ENCODE assay signal across 9 mouse cellular contexts in the genomic region with DNA sequence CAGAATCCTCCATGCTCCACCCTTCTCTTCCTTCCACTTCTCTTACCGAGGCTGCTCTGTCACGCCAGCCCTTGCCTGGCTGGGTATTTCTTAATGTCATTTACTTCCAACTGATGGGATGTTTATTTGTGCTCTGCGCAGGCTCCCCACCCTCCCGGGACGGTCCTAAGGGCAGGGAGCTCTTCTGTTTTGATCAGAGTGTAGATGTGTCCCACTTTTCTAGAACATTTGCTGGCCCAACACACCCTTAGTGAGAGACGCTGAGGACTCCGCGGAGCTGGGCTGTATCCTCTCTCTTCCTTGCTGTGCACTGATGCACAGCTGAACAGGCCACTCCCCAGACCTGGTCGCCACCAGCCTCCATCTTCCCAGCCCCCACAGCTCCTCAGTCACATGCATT. TPM values are rescaled to one million over a fixed set of nuclear protein-coding genes. Genes with fewer than 3 reads are reported as not detected.
A peak's percentile ranks its signal among the peaks of the same experiment; 100 is the strongest.
DNase-seq lines count a peak whose midpoint lies in the region; ATAC-seq and TF ChIP-seq lines count a peak whose summit lies in the region.
"Had no signal": no experiment of that assay in that cellular context is flagged by ENCODE, and none has a peak within 500 bp of the region (broad histone marks: within the 10 kb centered on the region; RNA-seq: fewer than 3 reads in every experiment).

No protein-coding gene starts in this region.

- peaks cover 25% of the 10 kb centered on the region for H3K4me1 ChIP-seq in cortical plate, adult 2 months (ENCODE audit: control insufficient read depth, insufficient read depth, low read length)
- H3K4me1 ChIP-seq in forebrain, embryonic 10.5 days: peaks cover 99% of the 10 kb centered on the region
- H3K4me1 ChIP-seq in hindbrain, embryonic 11.5 days (replicated peaks; ENCODE audit: control insufficient read depth, insufficient read depth, low read length): peaks cover 30% of the 10 kb centered on the region

- WGBS in forebrain, embryonic 10.5 days: 41% methylated on average over 9 of the region's 9 CpGs
- WGBS in hindbrain, embryonic 11.5 days: 54% methylated on average over 9 of the region's 9 CpGs

- H3K9ac ChIP-seq in hindbrain, embryonic 11.5 days (ENCODE audit: low read depth, low read length): no peak overlapping the region
- H3K9ac ChIP-seq: liver, embryonic 15.5 days had no signal

- peak overlapping the region; percentile 91 for H3K27ac ChIP-seq in cortical plate, adult 2 months (ENCODE audit: insufficient read depth, low read length)
- H3K27ac ChIP-seq in forebrain, embryonic 10.5 days: peak overlapping the region; percentile 70
- H3K27ac ChIP-seq in hindbrain, embryonic 11.5 days (ENCODE audit: low read depth, low read length): peak overlapping the region; percentile 54; the same call in 1 of the 2 replicates
- H3K27ac ChIP-seq: liver, embryonic 15.5 days had no signal

- ATAC-seq in hindbrain, embryonic 11.5 days (ENCODE audit: low FRiP score): no peak

- no peak for TF ChIP-seq POLR2A in cortical plate, adult 2 months (IDR thresholded peaks at IDR 0.05; ENCODE audit: extremely low read depth, insufficient read depth, low read length)

- intact Hi-C loops in left cerebral cortex, postnatal 25 days (cut with DNase I): no loop called here

- no peaks in the 10 kb centered on the region for H3K36me3 ChIP-seq in forebrain, embryonic 10.5 days (replicated peaks)
- H3K36me3 ChIP-seq in hindbrain, embryonic 11.5 days (ENCODE audit: control insufficient read depth, insufficient read depth, low read length): no peaks in the 10 kb centered on the region
- H3K36me3 ChIP-seq: liver, embryonic 15.5 days had no signal

- no peak for TF ChIP-seq CTCF in cortical plate, adult 2 months (IDR thresholded peaks at IDR 0.05; ENCODE audit: extremely low read depth, insufficient read depth, low read length)

- H3K4me3 ChIP-seq in cortical plate, adult 2 months (ENCODE audit: insufficient read depth, low read length): no peak overlapping the region
- H3K4me3 ChIP-seq in forebrain, embryonic 10.5 days: no peak overlapping the region
- no peak overlapping the region for H3K4me3 ChIP-seq in hindbrain, embryonic 11.5 days (ENCODE audit: low read depth, low read length)
- H3K4me3 ChIP-seq: liver, embryonic 15.5 days had no signal

- DNase-seq in forebrain, embryonic 10.5 days (ENCODE audit: extremely low spot score, low spot score): no peak
- no peak for DNase-seq in hindbrain, embryonic 11.5 days (ENCODE audit: low spot score)
- peak; percentile 66 for DNase-seq in lung, postnatal 14 days
- DNase-seq in urinary bladder, postnatal 10 days (ENCODE audit: low spot score): no peak
- DNase-seq in left cerebral cortex, postnatal 25 days (ENCODE audit: low spot score in 2 of 2): no peak
- no peak for DNase-seq in testis, postnatal 10 days (ENCODE audit: low spot score)
- no peak for DNase-seq in left cerebral cortex, adult 18-20 months (ENCODE audit: low spot score in 2 of 2)

- no peaks in the 10 kb centered on the region for H3K9me3 ChIP-seq in forebrain, embryonic 10.5 days
- no peaks in the 10 kb centered on the region for H3K9me3 ChIP-seq in hindbrain, embryonic 11.5 days (ENCODE audit: control insufficient read depth, low read length)
- H3K9me3 ChIP-seq: liver, embryonic 15.5 days had no signal

- H3K27me3 ChIP-seq in forebrain, embryonic 10.5 days (ENCODE audit: poor library complexity, severe bottlenecking): peaks cover 54% of the 10 kb centered on the region
- H3K27me3 ChIP-seq in hindbrain, embryonic 11.5 days (ENCODE audit: control insufficient read depth, insufficient read depth, low read length): 0 out of 2 replicates have a peak, but pooled peaks cover 2% of the 10 kb centered on the region

- H3K4me2 ChIP-seq in hindbrain, embryonic 11.5 days (replicated peaks; ENCODE audit: low read depth, low read length): no peak overlapping the region
- H3K4me2 ChIP-seq: liver, embryonic 15.5 days had no signal

RNA-seq across cellular contexts. Expression of a gene that starts 15.3 kb away (rescaled TPM):
- polyA plus RNA-seq in cortical plate, adult 2 months (2012; rRNA removed): 130 and 131 TPM in 2 replicates
- polyA plus RNA-seq in forebrain, embryonic 10.5 days (2016; fragmentation: Nextera tagmentation; extraction: Ambion mirVana): 9.7 and 10.0 TPM in 2 replicates
- 19.5 and 20.5 TPM in 2 replicates for polyA plus RNA-seq in hindbrain, embryonic 11.5 days (2014; fragmentation: Nextera tagmentation; extraction: Ambion mirVana)
- total RNA-seq in left cerebral cortex, postnatal 25 days (2021): 100 to 1,000 TPM; 183 to 184 TPM
- total RNA-seq in left cerebral cortex, adult 18-20 months (2021): 100 to 1,000 TPM; 162 to 174 TPM
